Mouse (Mus musculus) liver, postnatal 0 days (tissue): Measurements from ENCODE around the gene Hsdl1.

Experiments
- CTCF ChIP-seq: sonication (generic); IDR thresholded peaks from 2 replicates; pipeline ENCODE4 v1.5.1; 2016; ENCODE audit warnings: antibody characterized with exemption, low read depth
- EP300 ChIP-seq: IDR thresholded peaks from 2 replicates; pipeline ENCODE4 v1.6.1; 2016; ENCODE audit warnings: antibody characterized with exemption, low read depth, mild to moderate bottlenecking

DNA sequence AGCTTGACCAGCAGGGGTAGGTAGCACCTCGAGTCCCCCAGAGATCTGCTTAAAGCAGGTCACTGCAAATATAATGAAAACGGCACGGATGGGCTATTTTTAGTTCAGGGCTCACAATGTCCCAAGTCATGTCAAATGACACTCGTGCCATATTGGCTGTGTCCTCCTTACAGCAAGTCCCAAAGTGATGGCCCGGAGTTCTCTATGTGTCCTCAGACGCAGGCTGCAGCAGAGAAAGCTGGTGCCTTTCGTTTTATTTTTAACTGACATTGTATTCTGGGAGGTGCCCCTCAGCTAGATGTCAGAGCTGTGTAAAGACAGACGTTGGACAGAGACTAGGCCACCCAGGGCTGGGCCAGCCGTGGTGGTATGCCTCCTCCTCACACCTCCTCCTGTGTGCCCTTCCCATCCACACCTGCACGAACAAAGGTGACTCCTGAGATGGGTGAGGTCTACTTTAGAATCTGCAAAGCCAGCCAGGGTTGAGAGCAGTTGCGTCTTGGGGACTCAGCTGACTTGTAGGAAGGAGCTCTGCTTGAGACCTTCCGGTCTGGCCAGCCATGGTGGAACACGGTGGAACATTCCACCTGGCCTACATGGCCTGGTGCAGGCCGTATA, 46.0 kb upstream of the Hsdl1 start:
- TF ChIP-seq CTCF = no peak
- TF ChIP-seq EP300 = no peak
